9 mouse cellular contexts compared by ENCODE assay signal in genomic region chr5:103596467-103597146, GRCm38 (mm10). TPM values are rescaled to one million over a fixed set of nuclear protein-coding genes. Genes with fewer than 3 reads are reported as not detected.
DNase-seq lines count a peak whose midpoint lies in the region; ATAC-seq and TF ChIP-seq lines count a peak whose summit lies in the region.
"Had no signal": no experiment of that assay in that cellular context is flagged by ENCODE, and none has a peak within 500 bp of the region (broad histone marks: within the 10 kb centered on the region; RNA-seq: fewer than 3 reads in every experiment).

No protein-coding gene starts in this region.

- TF ChIP-seq CTCF in kidney, adult 2 months (conservative IDR thresholded peaks at IDR 0.05; ENCODE audit: insufficient read depth, insufficient read length, low read depth, low read length), result no peak

- no peak overlapping the region for H3K4me2 ChIP-seq in limb, embryonic 12.5 days
- H3K4me2 ChIP-seq in embryonic facial prominence, embryonic 15.5 days (replicated peaks), result no peak overlapping the region
- no peak overlapping the region for H3K4me2 ChIP-seq in midbrain, embryonic 16.5 days (ENCODE audit: low read length)
- H3K4me2 ChIP-seq: liver, embryonic 11.5 days had no signal

- DNase-seq in limb, embryonic 10.5 days (ENCODE audit: low spot score), result no peak
- peak; percentile 51 for DNase-seq in forelimb bud, embryonic 11.5 days (ENCODE audit: low read depth, low spot score)
- DNase-seq in kidney, adult 2 months, result no peak
- DNase-seq: adrenal gland, postnatal 10 days had no signal

- H3K4me1 ChIP-seq in limb, embryonic 12.5 days (replicated peaks), result peaks cover 17% of the 10 kb centered on the region
- peaks cover 7% of the 10 kb centered on the region; the same call in 1 of the 2 replicates for H3K4me1 ChIP-seq in limb, embryonic 10.5 days
- peaks cover 26% of the 10 kb centered on the region for H3K4me1 ChIP-seq in embryonic facial prominence, embryonic 15.5 days
- peaks cover 10% of the 10 kb centered on the region; the same call in 1 of the 2 replicates for H3K4me1 ChIP-seq in midbrain, embryonic 16.5 days (ENCODE audit: control insufficient read depth, insufficient read depth, low read length)
- H3K4me1 ChIP-seq in kidney, adult 2 months (ENCODE audit: control insufficient read depth, insufficient read depth, low read length), result no peaks in the 10 kb centered on the region

- WGBS in limb, embryonic 12.5 days, result 71% methylated on average over 14 of the region's 14 CpGs
- WGBS in limb, embryonic 10.5 days, result 72% methylated on average over 14 of the region's 14 CpGs
- WGBS in embryonic facial prominence, embryonic 15.5 days, result 55% methylated on average over 14 of the region's 14 CpGs
- 58% methylated on average over 14 of the region's 14 CpGs for WGBS in midbrain, embryonic 16.5 days
- WGBS in kidney, adult 2 months, result 76% methylated on average over 14 of the region's 14 CpGs

- H3K9ac ChIP-seq in limb, embryonic 12.5 days (replicated peaks), result no peak overlapping the region
- no peak overlapping the region for H3K9ac ChIP-seq in embryonic facial prominence, embryonic 15.5 days
- no peak overlapping the region for H3K9ac ChIP-seq in midbrain, embryonic 16.5 days (ENCODE audit: low read depth, low read length)

- H3K4me3 ChIP-seq in limb, embryonic 12.5 days (replicated peaks), result no peak overlapping the region
- H3K4me3 ChIP-seq in limb, embryonic 10.5 days, result no peak overlapping the region
- H3K4me3 ChIP-seq in embryonic facial prominence, embryonic 15.5 days (replicated peaks), result no peak overlapping the region
- H3K4me3 ChIP-seq in midbrain, embryonic 16.5 days (ENCODE audit: low read depth, low read length), result no peak overlapping the region
- H3K4me3 ChIP-seq in kidney, adult 2 months (ENCODE audit: insufficient read depth, low read depth, low read length), result no peak overlapping the region

- no peak for TF ChIP-seq POLR2A in kidney, adult 2 months (IDR thresholded peaks at IDR 0.05; ENCODE audit: low read depth, low read length)

- H3K27me3 ChIP-seq in limb, embryonic 12.5 days, result no peaks in the 10 kb centered on the region
- H3K27me3 ChIP-seq in limb, embryonic 10.5 days (ENCODE audit: low read depth, poor library complexity, severe bottlenecking), result no peaks in the 10 kb centered on the region
- no peaks in the 10 kb centered on the region for H3K27me3 ChIP-seq in embryonic facial prominence, embryonic 15.5 days
- no peaks in the 10 kb centered on the region for H3K27me3 ChIP-seq in midbrain, embryonic 16.5 days (ENCODE audit: control insufficient read depth, insufficient read depth, low read depth, low read length)
- H3K27me3 ChIP-seq in kidney, adult 2 months (replicated peaks; ENCODE audit: control insufficient read depth, insufficient read depth, low read length), result no peaks in the 10 kb centered on the region

- H3K27ac ChIP-seq in limb, embryonic 12.5 days, result 0 out of 2 replicates have a peak overlapping the region, but pooled peaks have one; percentile 12
- no peak overlapping the region for H3K27ac ChIP-seq in limb, embryonic 10.5 days
- peak overlapping the region; percentile 71 for H3K27ac ChIP-seq in embryonic facial prominence, embryonic 15.5 days (replicated peaks)
- H3K27ac ChIP-seq in midbrain, embryonic 16.5 days (ENCODE audit: low read length), result peak overlapping the region; percentile 47
- H3K27ac ChIP-seq in kidney, adult 2 months (ENCODE audit: insufficient read depth, low read depth, low read length), result no peak overlapping the region

- ATAC-seq in limb, embryonic 12.5 days (ENCODE audit: insufficient number of reproducible peaks, insufficient read depth, low FRiP score, low TSS enrichment, low read depth), result peak; percentile 41; the same call in 1 of the 2 replicates
- ATAC-seq in embryonic facial prominence, embryonic 15.5 days (ENCODE audit: insufficient number of reproducible peaks, low FRiP score, low TSS enrichment, low read depth), result peak; percentile 35; the same call in 1 of the 2 replicates
- ATAC-seq in midbrain, embryonic 16.5 days, result peak; percentile 58
- ATAC-seq in activated CD4-positive, CD25-positive, alpha-beta regulatory T cell, adult 4 months, result no peak

- peaks cover 3% of the 10 kb centered on the region; the same call in 1 of the 2 replicates for H3K36me3 ChIP-seq in limb, embryonic 12.5 days
- H3K36me3 ChIP-seq in limb, embryonic 10.5 days, result 0 out of 2 replicates have a peak, but pooled peaks cover 2% of the 10 kb centered on the region
- H3K36me3 ChIP-seq in embryonic facial prominence, embryonic 15.5 days, result peaks cover 3% of the 10 kb centered on the region; the same call in 1 of the 2 replicates
- no peaks in the 10 kb centered on the region for H3K36me3 ChIP-seq in midbrain, embryonic 16.5 days (ENCODE audit: control insufficient read depth, insufficient read depth, low read length)
- peaks cover 4% of the 10 kb centered on the region for H3K36me3 ChIP-seq in kidney, adult 2 months (ENCODE audit: control insufficient read depth, insufficient read depth, low read length)

- H3K9me3 ChIP-seq in limb, embryonic 12.5 days, result no peaks in the 10 kb centered on the region
- no peaks in the 10 kb centered on the region for H3K9me3 ChIP-seq in limb, embryonic 10.5 days (replicated peaks)
- no peaks in the 10 kb centered on the region for H3K9me3 ChIP-seq in embryonic facial prominence, embryonic 15.5 days (replicated peaks)
- no peaks in the 10 kb centered on the region for H3K9me3 ChIP-seq in midbrain, embryonic 16.5 days (replicated peaks; ENCODE audit: control insufficient read depth, low read length, poor library complexity, severe bottlenecking)

RNA-seq across cellular contexts. Expression of gene Slc10a6, which starts 32.6 kb away (rescaled TPM):
- 0.13 TPM in 1 of 2 replicates, not detected in the other for polyA plus RNA-seq in limb, embryonic 12.5 days (2016; fragmentation: Nextera tagmentation; extraction: Ambion mirVana)
- not detected in 2 replicates for polyA plus RNA-seq in limb, embryonic 10.5 days (2016; fragmentation: Nextera tagmentation; extraction: Ambion mirVana)
- 7.8 TPM in 2 replicates for polyA plus RNA-seq in embryonic facial prominence, embryonic 15.5 days (2015; fragmentation: Nextera tagmentation; extraction: Ambion mirVana)
- polyA plus RNA-seq in midbrain, embryonic 16.5 days (2015; fragmentation: Nextera tagmentation; extraction: Ambion mirVana), result 0.16 and 0.39 TPM in 2 replicates
- not detected for polyA plus RNA-seq in activated CD4-positive, CD25-positive, alpha-beta regulatory T cell, adult 4 months (2017; shearing (Covaris generic))
- polyA plus RNA-seq in kidney, adult 2 months (2012; rRNA removed), result 0.80 and 0.88 TPM in 2 replicates

RNA-seq across cellular contexts. Expression of gene 1700016H13Rik, which starts 59.2 kb away (rescaled TPM):
- polyA plus RNA-seq in limb, embryonic 12.5 days (2016; fragmentation: Nextera tagmentation; extraction: Ambion mirVana), result 0.23 TPM in 1 of 2 replicates, not detected in the other
- polyA plus RNA-seq in limb, embryonic 10.5 days (2016; fragmentation: Nextera tagmentation; extraction: Ambion mirVana), result 0.16 and 0.20 TPM in 2 replicates
- polyA plus RNA-seq in embryonic facial prominence, embryonic 15.5 days (2015; fragmentation: Nextera tagmentation; extraction: Ambion mirVana), result 0.12 and 0.15 TPM in 2 replicates
- 0.29 and 0.34 TPM in 2 replicates for polyA plus RNA-seq in midbrain, embryonic 16.5 days (2015; fragmentation: Nextera tagmentation; extraction: Ambion mirVana)
- polyA plus RNA-seq in activated CD4-positive, CD25-positive, alpha-beta regulatory T cell, adult 4 months (2017; shearing (Covaris generic)), result not detected
- polyA plus RNA-seq in kidney, adult 2 months (2012; rRNA removed), result 0.15 TPM in 1 of 2 replicates, not detected in the other

Comparison
In these comparisons a context has a peak if more than half of its experiments do, and no peak if none do; other contexts are left out.
1. H3K27ac ChIP-seq: peak in limb, embryonic 12.5 days (single experiment), embryonic facial prominence, embryonic 15.5 days (single experiment) and midbrain, embryonic 16.5 days (single experiment); none in limb, embryonic 10.5 days (single experiment) and kidney, adult 2 months (single experiment).